Comparison of ENCODE assay signal across 10 mouse cellular contexts in the genomic region with DNA sequence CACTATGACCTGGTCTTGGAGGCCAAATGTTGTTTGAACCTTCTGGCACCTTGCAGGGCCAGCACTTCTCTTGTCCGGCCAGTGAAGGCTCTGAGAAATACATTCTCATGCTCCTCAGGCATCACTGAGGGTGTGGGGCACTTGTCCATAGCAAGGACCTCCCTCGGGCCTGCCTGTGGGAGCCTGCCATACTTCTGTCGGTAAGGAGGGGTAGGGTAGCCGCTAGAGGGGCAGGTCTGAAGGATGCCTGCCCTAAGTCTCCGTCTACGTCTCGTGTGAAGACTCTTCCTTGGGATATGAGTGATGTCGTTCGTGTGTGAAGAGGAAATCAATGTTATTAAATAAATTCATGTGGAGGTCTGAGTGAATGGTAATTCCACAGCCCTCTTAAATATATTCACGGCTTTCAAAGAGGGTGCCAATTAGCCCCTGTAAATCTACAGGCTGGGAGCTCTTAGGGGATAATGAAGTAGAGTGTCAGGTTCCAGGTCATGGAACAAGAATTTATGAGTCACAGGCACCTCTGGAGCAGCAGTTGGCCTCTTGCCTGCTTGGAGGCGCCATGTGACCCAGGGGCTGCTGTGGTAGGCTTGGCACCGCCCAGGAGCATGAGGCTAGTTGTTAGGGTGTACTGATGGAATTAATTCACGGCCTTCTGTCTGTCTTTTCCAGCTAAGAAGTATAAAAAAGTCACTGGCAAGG.
A peak's percentile ranks its signal among the peaks of the same experiment; 100 is the strongest.
DNase-seq lines count a peak whose midpoint lies in the region; ATAC-seq lines count a peak whose summit lies in the region.
"Had no signal": no experiment of that assay in that cellular context is flagged by ENCODE, and none has a peak within 500 bp of the region (broad histone marks: within the 10 kb centered on the region; RNA-seq: fewer than 3 reads in every experiment).

No protein-coding gene starts in this region.

- no peak overlapping the region for H3K4me2 ChIP-seq in forebrain, embryonic 13.5 days
- no peak overlapping the region for H3K4me2 ChIP-seq in forebrain, embryonic 11.5 days (ENCODE audit: low read depth, low read length, severe bottlenecking)
- no peak overlapping the region for H3K4me2 ChIP-seq in intestine, embryonic 16.5 days (ENCODE audit: low read depth, low read length)
- H3K4me2 ChIP-seq: hindbrain, embryonic 12.5 days had no signal

- peaks cover 39% of the 10 kb centered on the region for H3K27me3 ChIP-seq in forebrain, embryonic 13.5 days
- peaks cover 9% of the 10 kb centered on the region; the same call in 1 of the 2 replicates for H3K27me3 ChIP-seq in forebrain, embryonic 11.5 days (ENCODE audit: control insufficient read depth, insufficient read depth, low read length)
- H3K27me3 ChIP-seq in intestine, embryonic 16.5 days (replicated peaks; ENCODE audit: control insufficient read depth, insufficient read depth, low read length): no peaks in the 10 kb centered on the region

- DNase-seq in forebrain, embryonic 11.5 days (ENCODE audit: low spot score): no peak
- peak; percentile 19 for DNase-seq in forelimb bud, embryonic 11.5 days (ENCODE audit: low read depth, low spot score)
- peak; percentile 25 for DNase-seq in lung, postnatal 10 days
- no peak for DNase-seq in left cerebral cortex, adult 9 months (ENCODE audit: low spot score in 2 of 2)
- no peak for DNase-seq in left cerebral cortex, adult 8-10 months (ENCODE audit: low spot score in 2 of 2)
- no peak for DNase-seq in frontal cortex, postnatal 14 days (ENCODE audit: low spot score in 2 of 2)

- H3K9me3 ChIP-seq in forebrain, embryonic 13.5 days (replicated peaks): no peaks in the 10 kb centered on the region
- no peaks in the 10 kb centered on the region for H3K9me3 ChIP-seq in forebrain, embryonic 11.5 days (ENCODE audit: control insufficient read depth, low read length)
- H3K9me3 ChIP-seq in intestine, embryonic 16.5 days (ENCODE audit: control insufficient read depth, low read length): no peaks in the 10 kb centered on the region
- H3K9me3 ChIP-seq: hindbrain, embryonic 12.5 days had no signal

- no peak overlapping the region for H3K4me3 ChIP-seq in forebrain, embryonic 13.5 days
- no peak overlapping the region for H3K4me3 ChIP-seq in forebrain, embryonic 11.5 days (ENCODE audit: low read depth, low read length)
- no peak overlapping the region for H3K4me3 ChIP-seq in intestine, embryonic 16.5 days (ENCODE audit: low read length)
- H3K4me3 ChIP-seq: hindbrain, embryonic 12.5 days had no signal

- peaks cover 18% of the 10 kb centered on the region for H3K4me1 ChIP-seq in forebrain, embryonic 13.5 days
- peaks cover 4% of the 10 kb centered on the region; the same call in 1 of the 2 replicates for H3K4me1 ChIP-seq in forebrain, embryonic 11.5 days (replicated peaks; ENCODE audit: control insufficient read depth, insufficient read depth, low read length)
- no peaks in the 10 kb centered on the region for H3K4me1 ChIP-seq in intestine, embryonic 16.5 days (ENCODE audit: control insufficient read depth, insufficient read depth, low read length)

- no peaks in the 10 kb centered on the region for H3K36me3 ChIP-seq in forebrain, embryonic 13.5 days (ENCODE audit: poor library complexity, severe bottlenecking)
- H3K36me3 ChIP-seq in forebrain, embryonic 11.5 days (ENCODE audit: control insufficient read depth, insufficient read depth, low read length): no peaks in the 10 kb centered on the region
- 0 out of 2 replicates have a peak, but pooled peaks cover 4% of the 10 kb centered on the region for H3K36me3 ChIP-seq in intestine, embryonic 16.5 days (ENCODE audit: control insufficient read depth, insufficient read depth, low read length)

- peak; percentile 58 for ATAC-seq in forebrain, embryonic 13.5 days
- ATAC-seq in forebrain, embryonic 11.5 days (replicated peaks; ENCODE audit: low FRiP score): no peak; the same call in 1 of the 2 replicates
- ATAC-seq in intestine, embryonic 16.5 days: peak; percentile 83

- no peak overlapping the region for H3K27ac ChIP-seq in forebrain, embryonic 13.5 days
- H3K27ac ChIP-seq in forebrain, embryonic 11.5 days (ENCODE audit: low read depth, low read length): no peak overlapping the region
- no peak overlapping the region for H3K27ac ChIP-seq in intestine, embryonic 16.5 days (ENCODE audit: low read length)
- H3K27ac ChIP-seq: hindbrain, embryonic 12.5 days; macrophage had no signal

- WGBS in forebrain, embryonic 13.5 days: 43% methylated on average over 13 of the region's 13 CpGs
- 71% methylated on average over 13 of the region's 13 CpGs for WGBS in forebrain, embryonic 11.5 days
- 80% methylated on average over 13 of the region's 13 CpGs for WGBS in intestine, embryonic 16.5 days

- no peak overlapping the region for H3K9ac ChIP-seq in forebrain, embryonic 13.5 days
- H3K9ac ChIP-seq in forebrain, embryonic 11.5 days (ENCODE audit: low read length): no peak overlapping the region
- H3K9ac ChIP-seq in intestine, embryonic 16.5 days (ENCODE audit: low read depth, low read length): no peak overlapping the region
- H3K9ac ChIP-seq: hindbrain, embryonic 12.5 days had no signal

Comparison
In these comparisons a context has a peak if more than half of its experiments do, and no peak if none do; other contexts are left out.
1. DNase-seq: peak in forelimb bud, embryonic 11.5 days (single experiment) and lung, postnatal 10 days (single experiment); none in forebrain, embryonic 11.5 days (single experiment), left cerebral cortex, adult 9 months (0 of 2), left cerebral cortex, adult 8-10 months (0 of 2) and frontal cortex, postnatal 14 days (0 of 2).